Mouse (Mus musculus) stomach, embryonic 16.5 days (tissue): ENCODE data around the gene Pnldc1. TPM values are rescaled to one million over a fixed set of nuclear protein-coding genes. Genes with fewer than 3 reads are reported as not detected.

Experiments
- ATAC-seq: fragments of 200-750 bp; cut with Nextera tagmentation; 2 replicates; pipeline ENCODE4 v1.8.0; 2017; ENCODE audit warnings: moderate number of reproducible peaks, moderate TSS enrichment; ENCODE audit not compliant: insufficient read depth, low FRiP score
- H3K27ac ChIP-seq: fragments of 300-500 bp; sonication (generic); 2 replicates; pipeline ENCODE4 v1.5.1; 2014; ENCODE audit warnings: low read length
- H3K27me3 ChIP-seq: fragments of 300-500 bp; sonication (generic); 2 replicates; pipeline ENCODE4 v1.6.1; 2014; ENCODE audit warnings: low read length, control low read depth, mixed read lengths; ENCODE audit not compliant: control insufficient read depth, insufficient read depth
- H3K36me3 ChIP-seq: fragments of 300-500 bp; sonication (generic); 2 replicates; pipeline ENCODE4 v1.6.1; 2014; ENCODE audit warnings: low read length; ENCODE audit not compliant: control insufficient read depth, insufficient read depth
- H3K4me1 ChIP-seq: fragments of 300-500 bp; sonication (generic); 2 replicates; pipeline ENCODE4 v1.6.1; 2014; ENCODE audit warnings: low read length, control low read depth, mixed read lengths; ENCODE audit not compliant: control insufficient read depth, insufficient read depth
- H3K4me2 ChIP-seq: fragments of 300-500 bp; sonication (generic); 2 replicates; pipeline ENCODE4 v1.6.1; 2014; ENCODE audit warnings: low read depth, low read length, mixed read lengths
- H3K4me3 ChIP-seq: fragments of 300-500 bp; sonication (generic); replicated peaks from 2 replicates; pipeline ENCODE4 v1.5.1; 2014; ENCODE audit warnings: mild to moderate bottlenecking, low read length
- H3K9ac ChIP-seq: fragments of 300-500 bp; sonication (generic); 2 replicates; pipeline ENCODE4 v1.6.1; 2014; ENCODE audit warnings: low read length
- H3K9me3 ChIP-seq: fragments of 300-500 bp; sonication (generic); replicated peaks from 2 replicates; pipeline ENCODE4 v1.6.1; 2016; ENCODE audit warnings: low read length, control low read depth; ENCODE audit not compliant: control insufficient read depth
- WGBS: fragments of 180-500 bp; shearing (Covaris S2); extraction: QIAGEN DNeasy Blood & Tissue Kit; methylation state at CpG from one replicate; pipeline ENCODE4 v1.1.7; 2014; 5-methylcytosine and 5-hydroxymethylcytosine counted together
- polyA plus RNA-seq: library from polyadenylated mRNA; unstranded; fragments of >200 nt; fragmentation: Nextera tagmentation; extraction: Ambion mirVana; gene quantifications from 2 replicates; pipeline ENCODE4 v1.2.1, GENCODE M21; 2015

The Pnldc1 gene
- polyA plus RNA-seq, 1 experiment from 2014 or later = 1.1 TPM

GRCm38 (mm10) chr17:12868043-12868442 lies 42.0 kb downstream of the Pnldc1 start, which contains the start of gene Mas1:
TSS of gene Mas1 (minus strand) at chr17:12868143.
- Histone ChIP-seq H3K36me3 (no peaks in the 10 kb centered on the region), H3K4me2 (no peak within 1 kb of the TSS), H3K4me1 (no peaks in the 10 kb centered on the region), H3K27me3 (no peaks in the 10 kb centered on the region), H3K9me3 (no peaks in the 10 kb centered on the region), H3K9ac (no peak within 1 kb of the TSS), H3K27ac (no peak within 1 kb of the TSS), H3K4me3 (no peak within 1 kb of the TSS)
- no peak for ATAC-seq
- WGBS = 24% methylated on average over 2 of the region's 2 CpGs

GRCm38 (mm10) chr17:12866853-12867252 lies 43.2 kb downstream of the Pnldc1 start:
- Histone ChIP-seq H3K4me3 (no peak overlapping the region), H3K9me3 (no peaks in the 10 kb centered on the region), H3K27me3 (no peaks in the 10 kb centered on the region), H3K4me2 (no peak overlapping the region), H3K36me3 (no peaks in the 10 kb centered on the region), H3K9ac (no peak overlapping the region), H3K27ac (no peak overlapping the region), H3K4me1 (no peaks in the 10 kb centered on the region)
- no peak for ATAC-seq
- WGBS = 83% methylated on average over 10 of the region's 10 CpGs

- H3K4me3 ChIP-seq = no peak overlapping the region
- no peaks in the 10 kb centered on the region for H3K27me3 ChIP-seq
- no peaks in the 10 kb centered on the region for H3K9me3 ChIP-seq
- WGBS = 68% methylated on average over 3 of the region's 3 CpGs
- no peak overlapping the region for H3K27ac ChIP-seq
- no peak for ATAC-seq
- H3K36me3 ChIP-seq = no peaks in the 10 kb centered on the region
- H3K4me1 ChIP-seq = no peaks in the 10 kb centered on the region
- H3K9ac ChIP-seq = no peak overlapping the region
- H3K4me2 ChIP-seq = no peak overlapping the region
Observed at GRCm38 (mm10) chr17:12865407-12865806, 44.6 kb downstream of the Pnldc1 start.

- no peak for ATAC-seq
- no peaks in the 10 kb centered on the region for H3K4me1 ChIP-seq
- H3K27me3 ChIP-seq = no peaks in the 10 kb centered on the region
- H3K27ac ChIP-seq = no peak overlapping the region
- H3K4me2 ChIP-seq = no peak overlapping the region
- no peaks in the 10 kb centered on the region for H3K36me3 ChIP-seq
- H3K9me3 ChIP-seq = no peaks in the 10 kb centered on the region
- H3K9ac ChIP-seq = no peak overlapping the region
- no peak overlapping the region for H3K4me3 ChIP-seq
Observed at GRCm38 (mm10) chr17:12864111-12864510, 45.9 kb downstream of the Pnldc1 start.

GRCm38 (mm10) chr17:12859006-12859520 lies 51.0 kb downstream of the Pnldc1 start:
- Histone ChIP-seq H3K27ac (no peak overlapping the region), H3K4me2 (no peak overlapping the region), H3K4me1 (no peaks in the 10 kb centered on the region), H3K36me3 (no peaks in the 10 kb centered on the region), H3K4me3 (no peak overlapping the region), H3K27me3 (no peaks in the 10 kb centered on the region), H3K9ac (no peak overlapping the region), H3K9me3 (no peaks in the 10 kb centered on the region)
- 58% methylated on average over 8 of the region's 8 CpGs for WGBS
- ATAC-seq = no peak

GRCm38 (mm10) chr17:12858072-12858471 lies 52.0 kb downstream of the Pnldc1 start:
- Histone ChIP-seq H3K4me1 (no peaks in the 10 kb centered on the region), H3K4me3 (no peak overlapping the region), H3K27ac (no peak overlapping the region), H3K4me2 (no peak overlapping the region), H3K27me3 (no peaks in the 10 kb centered on the region), H3K9me3 (no peaks in the 10 kb centered on the region), H3K36me3 (no peaks in the 10 kb centered on the region), H3K9ac (no peak overlapping the region)
- ATAC-seq = no peak
- 51% methylated on average over 4 of the region's 4 CpGs for WGBS

- WGBS = 33% methylated on average over 3 of the region's 3 CpGs
- no peak for ATAC-seq
- Histone ChIP-seq H3K36me3 (no peaks in the 10 kb centered on the region), H3K9ac (no peak overlapping the region), H3K27me3 (no peaks in the 10 kb centered on the region), H3K4me3 (no peak overlapping the region), H3K27ac (no peak overlapping the region), H3K4me2 (no peak overlapping the region), H3K9me3 (no peaks in the 10 kb centered on the region), H3K4me1 (no peaks in the 10 kb centered on the region)
Observed at GRCm38 (mm10) chr17:12857395-12857794, 52.6 kb downstream of the Pnldc1 start.

- no peaks in the 10 kb centered on the region for H3K36me3 ChIP-seq
- H3K9ac ChIP-seq = no peak overlapping the region
- H3K27ac ChIP-seq = no peak overlapping the region
- no peak overlapping the region for H3K4me3 ChIP-seq
- ATAC-seq = no peak
- WGBS = 91% methylated on average over 11 of the region's 11 CpGs
- H3K4me1 ChIP-seq = no peaks in the 10 kb centered on the region
- no peak overlapping the region for H3K4me2 ChIP-seq
- no peaks in the 10 kb centered on the region for H3K9me3 ChIP-seq
- no peaks in the 10 kb centered on the region for H3K27me3 ChIP-seq
Observed at GRCm38 (mm10) chr17:12854386-12854785, 55.6 kb downstream of the Pnldc1 start.

- Histone ChIP-seq H3K4me1 (no peaks in the 10 kb centered on the region), H3K27me3 (no peaks in the 10 kb centered on the region), H3K9ac (no peak overlapping the region), H3K4me2 (no peak overlapping the region), H3K27ac (no peak overlapping the region), H3K9me3 (no peaks in the 10 kb centered on the region), H3K36me3 (no peaks in the 10 kb centered on the region), H3K4me3 (no peak overlapping the region)
- ATAC-seq = no peak
- WGBS = 89% methylated on average over 2 of the region's 2 CpGs
Observed at GRCm38 (mm10) chr17:12853821-12854220, 56.2 kb downstream of the Pnldc1 start.

GRCm38 (mm10) chr17:12851689-12852088 lies 58.3 kb downstream of the Pnldc1 start:
- WGBS = 78% methylated on average over 11 of the region's 11 CpGs
- H3K4me2 ChIP-seq = no peak overlapping the region
- 0 out of 2 replicates have a peak, but pooled peaks cover under 1% of the 10 kb centered on the region for H3K4me1 ChIP-seq
- ATAC-seq = no peak
- no peaks in the 10 kb centered on the region for H3K36me3 ChIP-seq
- no peak overlapping the region for H3K27ac ChIP-seq
- no peaks in the 10 kb centered on the region for H3K27me3 ChIP-seq
- H3K4me3 ChIP-seq = no peak overlapping the region
- no peaks in the 10 kb centered on the region for H3K9me3 ChIP-seq
- H3K9ac ChIP-seq = no peak overlapping the region
